Mouse (Mus musculus) neural tube, embryonic 14.5 days (tissue): ENCODE data around the gene AI661453. TPM values are rescaled to one million over a fixed set of nuclear protein-coding genes. Genes with fewer than 3 reads are reported as not detected.
"Not testable (repeated sequence)": the region's sequence is repeated elsewhere in the genome, so short reads cannot be mapped to it uniquely, and the experiment has no call there.

Experiments
- ATAC-seq: fragments of 200-750 bp; cut with Nextera tagmentation; 2 replicates; pipeline ENCODE4 v1.8.0; 2017; ENCODE audit warnings: low read depth, mild to moderate bottlenecking, moderate TSS enrichment, moderate library complexity
- H3K27ac ChIP-seq: fragments of 300-500 bp; sonication (generic); 2 replicates; pipeline ENCODE4 v1.5.1; 2014; ENCODE audit warnings: low read depth, mild to moderate bottlenecking, control low read depth, low read length, moderate library complexity, mixed read lengths
- H3K27me3 ChIP-seq: fragments of 300-500 bp; sonication (generic); 2 replicates; pipeline ENCODE4 v1.6.1; 2014; ENCODE audit warnings: low read length; ENCODE audit not compliant: control insufficient read depth, insufficient read depth
- H3K36me3 ChIP-seq: fragments of 300-500 bp; sonication (generic); 2 replicates; pipeline ENCODE4 v1.6.1; 2014; ENCODE audit warnings: low read length, mixed read lengths; ENCODE audit not compliant: control insufficient read depth, insufficient read depth
- H3K4me1 ChIP-seq: fragments of 300-500 bp; sonication (generic); 2 replicates; pipeline ENCODE4 v1.6.1; 2014; ENCODE audit warnings: low read length; ENCODE audit not compliant: control insufficient read depth, insufficient read depth
- H3K4me2 ChIP-seq: fragments of 300-500 bp; sonication (generic); 2 replicates; pipeline ENCODE4 v1.6.1; 2014; ENCODE audit warnings: mild to moderate bottlenecking, low read depth, low read length, control low read depth
- H3K4me3 ChIP-seq: fragments of 300-500 bp; sonication (generic); 2 replicates; pipeline ENCODE4 v1.5.1; 2014; ENCODE audit warnings: low read depth, low read length, control low read depth, mixed read lengths
- H3K9ac ChIP-seq: fragments of 300-500 bp; sonication (generic); replicated peaks from 2 replicates; pipeline ENCODE4 v1.6.1; 2014; ENCODE audit warnings: low read depth, mild to moderate bottlenecking, control low read depth, low read length, mixed read lengths
- H3K9me3 ChIP-seq: fragments of 300-500 bp; sonication (generic); 2 replicates; pipeline ENCODE4 v1.6.1; 2016; ENCODE audit warnings: low read length; ENCODE audit not compliant: control insufficient read depth
- WGBS: fragments of 180-500 bp; shearing (Covaris S2); extraction: QIAGEN DNeasy Blood & Tissue Kit; methylation state at CpG from one replicate; pipeline ENCODE4 v1.1.7; 2014; 5-methylcytosine and 5-hydroxymethylcytosine counted together
- polyA plus RNA-seq: library from polyadenylated mRNA; unstranded; fragments of >200 nt; fragmentation: Nextera tagmentation; extraction: Ambion mirVana; gene quantifications from 2 replicates; pipeline ENCODE4 v1.2.1, GENCODE M21; 2014

AI661453 gene
- polyA plus RNA-seq, 1 experiment from 2014 or later = not detected

- 4% methylated on average over 66 of the region's 74 CpGs for WGBS
- ATAC-seq = peak; percentile 44
- Histone ChIP-seq H3K9ac (peak overlapping the region; percentile 28; the same call in 1 of the 2 replicates), H3K4me3 (peak overlapping the region; percentile 28), H3K27me3 (peaks cover 12% of the 10 kb centered on the region), H3K4me2 (peak overlapping the region; percentile 46)
- H3K4me1 ChIP-seq, H3K9me3 ChIP-seq, H3K36me3 ChIP-seq, H3K27ac ChIP-seq: not testable (repeated sequence)
Observed at GRCm38 (mm10) chr17:47409897-47410861, 26.2 kb upstream of the AI661453 start.

GRCm38 (mm10) chr17:47420195-47420594 is 16.2 kb upstream of the AI661453 start:
- 68% methylated on average over 2 of the region's 2 CpGs for WGBS
- ATAC-seq = no peak

GRCm38 (mm10) chr17:47421566-47421965 is 14.8 kb upstream of the AI661453 start:
- no peak for ATAC-seq
- Histone ChIP-seq H3K4me3 (no peak overlapping the region), H3K36me3 (no peaks in the 10 kb centered on the region), H3K9me3 (no peaks in the 10 kb centered on the region), H3K27me3 (no peaks in the 10 kb centered on the region), H3K4me1 (no peaks in the 10 kb centered on the region), H3K4me2 (no peak overlapping the region), H3K9ac (no peak overlapping the region), H3K27ac (no peak overlapping the region)
- 81% methylated on average over 3 of the region's 3 CpGs for WGBS

More at GRCm38 (mm10) chr17:47420195-47420594, 16.2 kb upstream of the AI661453 start:
- H3K4me1 ChIP-seq = no peaks in the 10 kb centered on the region
- no peaks in the 10 kb centered on the region for H3K27me3 ChIP-seq
- no peaks in the 10 kb centered on the region for H3K9me3 ChIP-seq
- H3K36me3 ChIP-seq = no peaks in the 10 kb centered on the region
- no peak overlapping the region for H3K4me2 ChIP-seq
- no peak overlapping the region for H3K9ac ChIP-seq
- H3K4me3 ChIP-seq = no peak overlapping the region
- H3K27ac ChIP-seq = no peak overlapping the region

- H3K4me1 ChIP-seq, H3K4me3 ChIP-seq, ATAC-seq, H3K4me2 ChIP-seq, H3K27me3 ChIP-seq, H3K27ac ChIP-seq, H3K9ac ChIP-seq, H3K9me3 ChIP-seq, H3K36me3 ChIP-seq: not testable (repeated sequence)
- WGBS = 94% methylated on average over 1 of the region's 1 CpGs
Observed at GRCm38 (mm10) chr17:47422616-47423015, 13.8 kb upstream of the AI661453 start.

- H3K4me3 ChIP-seq = no peak overlapping the region
- no peak overlapping the region for H3K4me2 ChIP-seq
- WGBS = 80% methylated on average over 6 of the region's 6 CpGs
- no peaks in the 10 kb centered on the region for H3K36me3 ChIP-seq
- no peaks in the 10 kb centered on the region for H3K4me1 ChIP-seq
- no peak overlapping the region for H3K9ac ChIP-seq
- ATAC-seq = no peak
- no peaks in the 10 kb centered on the region for H3K27me3 ChIP-seq
- H3K27ac ChIP-seq = no peak overlapping the region
- no peaks in the 10 kb centered on the region for H3K9me3 ChIP-seq
Observed at GRCm38 (mm10) chr17:47424186-47424585, 12.2 kb upstream of the AI661453 start.

GRCm38 (mm10) chr17:47427316-47427715 is 9.1 kb upstream of the AI661453 start:
- no peak for ATAC-seq
- H3K4me1 ChIP-seq = no peaks in the 10 kb centered on the region
- no peaks in the 10 kb centered on the region for H3K27me3 ChIP-seq
- no peak overlapping the region for H3K9ac ChIP-seq
- H3K4me3 ChIP-seq = no peak overlapping the region
- no peak overlapping the region for H3K27ac ChIP-seq
- WGBS = 79% methylated on average over 6 of the region's 6 CpGs
- H3K36me3 ChIP-seq = no peaks in the 10 kb centered on the region
- no peak overlapping the region for H3K4me2 ChIP-seq
- no peaks in the 10 kb centered on the region for H3K9me3 ChIP-seq

- H3K4me2 ChIP-seq = peak overlapping the region; percentile 19; the same call in 1 of the 2 replicates
- no peaks in the 10 kb centered on the region for H3K36me3 ChIP-seq
- H3K27me3 ChIP-seq = no peaks in the 10 kb centered on the region
- H3K9me3 ChIP-seq = no peaks in the 10 kb centered on the region
- no peak overlapping the region for H3K4me3 ChIP-seq
- H3K4me1 ChIP-seq = no peaks in the 10 kb centered on the region
- no peak overlapping the region for H3K27ac ChIP-seq
- 0 out of 2 replicates have a peak overlapping the region, but pooled peaks have one; percentile 4 for H3K9ac ChIP-seq
- ATAC-seq = peak; percentile 61
- 2% methylated on average over 8 of the region's 8 CpGs for WGBS
Observed at GRCm38 (mm10) chr17:47428831-47429304, 7.5 kb upstream of the AI661453 start.

- Histone ChIP-seq H3K27ac (no peak overlapping the region), H3K4me2 (no peak overlapping the region), H3K27me3 (no peaks in the 10 kb centered on the region; the same call in 1 of the 2 replicates), H3K4me3 (no peak overlapping the region), H3K9ac (no peak overlapping the region), H3K4me1 (no peaks in the 10 kb centered on the region), H3K36me3 (no peaks in the 10 kb centered on the region), H3K9me3 (no peaks in the 10 kb centered on the region)
- ATAC-seq = no peak
- 74% methylated on average over 5 of the region's 5 CpGs for whole genome bisulfite sequencing
Observed at GRCm38 (mm10) chr17:47430815-47431214, 5.6 kb upstream of the AI661453 start.

GRCm38 (mm10) chr17:47436907-47437547 is 612 bp downstream of the AI661453 start, which contains the start of gene 1700001C19Rik:
TSS of gene 1700001C19Rik (minus strand) at chr17:47437376.
- Histone ChIP-seq H3K4me1 (no peaks in the 10 kb centered on the region), H3K9ac (peak within 1 kb of the TSS; percentile 37), H3K36me3 (no peaks in the 10 kb centered on the region), H3K27ac (no peak within 1 kb of the TSS), H3K4me3 (peak within 1 kb of the TSS; percentile 32), H3K9me3 (no peaks in the 10 kb centered on the region), H3K27me3 (peaks cover 19% of the 10 kb centered on the region), H3K4me2 (peak within 1 kb of the TSS; percentile 62)
- WGBS = 4% methylated on average over 25 of the region's 25 CpGs
- no peak for ATAC-seq
